Mouse (Mus musculus) lung, embryonic 16.5 days (tissue): Measurements from ENCODE around the gene Tyw5. TPM values are rescaled to one million over a fixed set of nuclear protein-coding genes. Genes with fewer than 3 reads are reported as not detected.

Source experiments
- ATAC-seq: fragments of 200-750 bp; cut with Nextera tagmentation; 2 replicates; pipeline ENCODE4 v1.8.0; 2017; ENCODE audit warnings: low read depth, mild to moderate bottlenecking, moderate library complexity
- H3K27ac ChIP-seq: fragments of 300-500 bp; sonication (generic); 2 replicates; pipeline ENCODE4 v1.5.1; 2014; ENCODE audit warnings: mild to moderate bottlenecking, control low read depth, low read length
- H3K27me3 ChIP-seq: fragments of 300-500 bp; sonication (generic); 2 replicates; pipeline ENCODE4 v1.6.1; 2014; ENCODE audit warnings: low read depth, low read length, mixed read lengths; ENCODE audit not compliant: control insufficient read depth, insufficient read depth
- H3K36me3 ChIP-seq: fragments of 300-500 bp; sonication (generic); 2 replicates; pipeline ENCODE4 v1.6.1; 2014; ENCODE audit warnings: low read length; ENCODE audit not compliant: control insufficient read depth, insufficient read depth
- H3K4me1 ChIP-seq: fragments of 300-500 bp; sonication (generic); replicated peaks from 2 replicates; pipeline ENCODE4 v1.6.1; 2014; ENCODE audit warnings: low read length, mixed read lengths; ENCODE audit not compliant: control insufficient read depth, insufficient read depth
- H3K4me2 ChIP-seq: fragments of 300-500 bp; sonication (generic); 2 replicates; pipeline ENCODE4 v1.6.1; 2014; ENCODE audit warnings: low read depth, low read length, control low read depth
- H3K4me3 ChIP-seq: fragments of 300-500 bp; sonication (generic); 2 replicates; pipeline ENCODE4 v1.5.1; 2014; ENCODE audit warnings: mild to moderate bottlenecking, low read length, control low read depth
- H3K9ac ChIP-seq: fragments of 300-500 bp; sonication (generic); 2 replicates; pipeline ENCODE4 v1.6.1; 2014; ENCODE audit warnings: low read length, control low read depth
- H3K9me3 ChIP-seq: fragments of 300-500 bp; sonication (generic); 2 replicates; pipeline ENCODE4 v1.6.1; 2016; ENCODE audit warnings: low read length; ENCODE audit not compliant: control insufficient read depth
- WGBS: fragments of 180-500 bp; shearing (Covaris S2); extraction: QIAGEN DNeasy Blood & Tissue Kit; methylation state at CpG from one replicate; pipeline ENCODE4 v1.1.7; 2014; 5-methylcytosine and 5-hydroxymethylcytosine counted together
- polyA plus RNA-seq: library from polyadenylated mRNA; unstranded; fragments of >200 nt; fragmentation: Nextera tagmentation; extraction: Ambion mirVana; gene quantifications from 2 replicates; pipeline ENCODE4 v1.2.1, GENCODE M21; 2015

Gene Tyw5
- polyA plus RNA-seq, 1 experiment from 2014 or later, result 35.0 TPM

GRCm38 (mm10) chr1:57390993-57391790 lies 15.7 kb downstream of the Tyw5 start:
- H3K9me3 ChIP-seq, result no peaks in the 10 kb centered on the region
- 82% methylated on average over 4 of the region's 4 CpGs for WGBS
- H3K4me1 ChIP-seq, result no peaks in the 10 kb centered on the region
- no peaks in the 10 kb centered on the region for H3K27me3 ChIP-seq
- peaks cover 16% of the 10 kb centered on the region for H3K36me3 ChIP-seq
- no peak overlapping the region for H3K4me3 ChIP-seq
- H3K4me2 ChIP-seq, result no peak overlapping the region
- H3K27ac ChIP-seq, result no peak overlapping the region
- no peak overlapping the region for H3K9ac ChIP-seq
- no peak for ATAC-seq

DNA sequence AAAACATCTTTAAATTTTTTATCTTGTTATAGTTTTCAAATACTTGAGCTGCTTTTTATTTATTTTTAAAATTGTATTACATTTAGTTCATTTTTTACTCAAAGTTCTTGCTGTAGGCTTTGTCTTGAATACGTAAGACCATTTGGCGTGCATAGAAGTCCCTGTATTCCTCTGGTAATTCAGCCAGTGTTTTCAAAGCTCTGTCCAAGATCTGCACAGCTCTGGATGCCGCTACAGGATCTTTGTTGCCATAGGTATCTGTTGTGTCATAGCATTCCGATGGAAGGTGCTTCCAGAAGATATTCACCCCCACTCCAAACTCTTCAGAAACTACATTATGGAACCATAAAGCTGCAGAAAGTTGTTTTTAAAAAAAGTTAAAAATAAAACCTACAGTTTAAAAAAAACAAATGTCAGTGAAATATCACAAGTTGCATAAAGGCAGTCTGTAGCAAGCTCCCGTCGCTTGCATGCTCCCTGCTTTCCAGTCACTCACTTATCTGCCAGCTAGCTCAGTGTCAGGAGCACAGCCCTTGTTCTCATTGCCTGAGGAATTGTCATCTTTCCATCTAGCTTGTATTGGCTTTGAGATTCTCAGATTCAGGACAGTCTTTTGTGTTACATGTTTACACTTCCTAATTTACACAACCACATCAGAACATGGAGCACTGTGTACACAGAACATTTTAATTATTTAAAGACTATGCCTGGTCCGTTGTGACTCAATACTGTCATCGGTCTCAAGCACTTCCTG lies 18.3 kb downstream of the Tyw5 start:
- no peak overlapping the region for H3K4me3 ChIP-seq
- peaks cover 14% of the 10 kb centered on the region; the same call in 1 of the 2 replicates for H3K36me3 ChIP-seq
- WGBS, result 85% methylated on average over 8 of the region's 8 CpGs
- no peaks in the 10 kb centered on the region for H3K27me3 ChIP-seq
- no peak overlapping the region for H3K4me2 ChIP-seq
- no peak for ATAC-seq
- no peaks in the 10 kb centered on the region for H3K4me1 ChIP-seq
- H3K27ac ChIP-seq, result no peak overlapping the region
- H3K9ac ChIP-seq, result no peak overlapping the region
- H3K9me3 ChIP-seq, result no peaks in the 10 kb centered on the region

DNA sequence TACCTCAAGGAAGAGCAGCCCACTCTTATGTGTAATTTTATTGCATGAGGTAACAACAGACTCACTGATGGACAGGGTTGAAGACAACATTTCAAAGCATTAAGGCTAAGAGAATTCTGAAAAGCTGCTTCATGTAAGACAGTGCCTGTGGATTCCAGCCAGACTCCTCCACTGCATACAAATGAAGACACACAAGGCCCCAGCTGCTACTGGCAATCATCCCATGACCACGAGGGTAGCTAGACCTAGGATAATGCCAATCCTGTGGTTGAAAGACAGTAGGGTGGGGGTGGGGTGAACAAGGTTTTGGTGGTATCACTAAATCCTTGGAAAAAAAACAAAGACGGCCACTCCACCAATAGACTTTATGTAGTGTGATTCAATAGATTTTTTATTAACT lies 19.0 kb downstream of the Tyw5 start:
- Histone ChIP-seq H3K36me3 (peaks cover 14% of the 10 kb centered on the region; the same call in 1 of the 2 replicates), H3K9ac (no peak overlapping the region), H3K9me3 (no peaks in the 10 kb centered on the region), H3K4me1 (no peaks in the 10 kb centered on the region), H3K27me3 (no peaks in the 10 kb centered on the region), H3K4me3 (no peak overlapping the region), H3K27ac (no peak overlapping the region), H3K4me2 (no peak overlapping the region)
- no peak for ATAC-seq
- 61% methylated on average over 2 of the region's 2 CpGs for WGBS

- no peak for ATAC-seq
- no peak overlapping the region for H3K4me2 ChIP-seq
- H3K27me3 ChIP-seq, result no peaks in the 10 kb centered on the region
Measured at GRCm38 (mm10) chr1:57386519-57386918, 20.4 kb downstream of the Tyw5 start.

DNA sequence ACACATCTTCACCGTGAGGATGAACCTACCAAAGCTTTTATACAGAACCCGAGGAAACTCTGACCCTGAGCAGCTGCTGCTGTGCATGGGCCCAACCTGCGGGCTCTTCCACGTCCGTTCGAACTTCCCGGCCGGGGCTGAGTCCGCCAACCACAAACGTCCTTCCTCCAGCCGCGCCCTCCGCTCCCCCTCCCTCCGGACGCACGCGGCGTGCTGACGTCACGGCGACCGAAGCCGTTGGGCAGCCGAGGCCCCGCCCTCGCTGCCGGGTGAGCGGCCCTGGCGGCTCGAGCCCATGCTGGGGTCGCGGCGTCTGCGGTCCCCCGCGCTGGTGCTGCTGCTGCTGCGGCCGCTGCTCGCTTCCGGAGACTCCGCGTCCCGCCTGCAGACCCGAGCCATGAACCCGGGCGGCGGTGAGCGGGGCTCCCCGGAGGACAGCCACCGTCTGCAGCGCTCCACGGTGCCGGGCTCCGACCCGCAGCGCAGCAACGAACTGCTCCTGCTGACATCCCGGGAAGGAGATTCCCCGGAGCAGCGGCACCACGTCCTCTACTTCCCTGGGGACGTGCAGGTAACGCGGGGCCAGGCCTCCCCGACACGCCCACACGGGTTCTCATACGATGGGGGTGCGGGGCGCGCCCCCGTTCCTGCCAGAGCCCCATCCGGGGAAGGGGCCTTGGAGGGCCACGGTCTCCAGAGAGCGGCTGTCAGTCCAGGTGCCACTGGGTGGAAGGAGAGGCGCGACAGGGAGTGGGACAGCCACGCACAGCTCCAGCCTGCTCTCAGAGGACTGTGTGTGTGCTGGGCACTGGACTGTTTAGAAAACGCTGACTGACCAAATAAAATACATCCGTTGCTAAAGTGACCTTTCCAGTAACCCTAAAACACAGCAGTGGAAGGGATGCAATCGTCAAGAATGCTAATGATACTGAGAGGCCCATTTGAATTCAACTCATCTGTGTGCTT lies 29.2 kb downstream of the Tyw5 start, which contains the start of gene 1700066M21Rik:
Gene 1700066M21Rik, plus strand, starts transcription at position 245 of the 966 bp plus-strand sequence.
- Histone ChIP-seq H3K4me3 (peak within 1 kb of the TSS; percentile 90), H3K36me3 (no peaks in the 10 kb centered on the region), H3K27ac (peak within 1 kb of the TSS; percentile 79), H3K9ac (peak within 1 kb of the TSS; percentile 91), H3K9me3 (no peaks in the 10 kb centered on the region), H3K4me2 (peak within 1 kb of the TSS; percentile 85), H3K27me3 (no peaks in the 10 kb centered on the region), H3K4me1 (peaks cover 11% of the 10 kb centered on the region)
- ATAC-seq, result peak; percentile 98
- WGBS, result under 1% methylated on average over 70 of the region's 81 CpGs

More at GRCm38 (mm10) chr1:57386519-57386918, 20.4 kb downstream of the Tyw5 start:
- Histone ChIP-seq H3K4me1 (no peaks in the 10 kb centered on the region), H3K36me3 (peaks cover 10% of the 10 kb centered on the region; the same call in 1 of the 2 replicates), H3K9me3 (no peaks in the 10 kb centered on the region), H3K4me3 (no peak overlapping the region), H3K9ac (no peak overlapping the region), H3K27ac (no peak overlapping the region)

- Histone ChIP-seq H3K27ac (no peak overlapping the region), H3K9ac (peak overlapping the region; percentile 91), H3K27me3 (no peaks in the 10 kb centered on the region), H3K4me2 (peak overlapping the region; percentile 85), H3K9me3 (no peaks in the 10 kb centered on the region), H3K4me1 (peaks cover 11% of the 10 kb centered on the region), H3K4me3 (peak overlapping the region; percentile 90), H3K36me3 (no peaks in the 10 kb centered on the region)
- WGBS, result 53% methylated on average over 6 of the region's 6 CpGs
- ATAC-seq, result no peak
Measured at GRCm38 (mm10) chr1:57376806-57377205, 30.1 kb downstream of the Tyw5 start.

- WGBS, result 90% methylated on average over 2 of the region's 2 CpGs
- Histone ChIP-seq H3K27me3 (no peaks in the 10 kb centered on the region), H3K4me1 (peaks cover 11% of the 10 kb centered on the region)
Measured at GRCm38 (mm10) chr1:57375276-57375675, 31.6 kb downstream of the Tyw5 start.

DNA sequence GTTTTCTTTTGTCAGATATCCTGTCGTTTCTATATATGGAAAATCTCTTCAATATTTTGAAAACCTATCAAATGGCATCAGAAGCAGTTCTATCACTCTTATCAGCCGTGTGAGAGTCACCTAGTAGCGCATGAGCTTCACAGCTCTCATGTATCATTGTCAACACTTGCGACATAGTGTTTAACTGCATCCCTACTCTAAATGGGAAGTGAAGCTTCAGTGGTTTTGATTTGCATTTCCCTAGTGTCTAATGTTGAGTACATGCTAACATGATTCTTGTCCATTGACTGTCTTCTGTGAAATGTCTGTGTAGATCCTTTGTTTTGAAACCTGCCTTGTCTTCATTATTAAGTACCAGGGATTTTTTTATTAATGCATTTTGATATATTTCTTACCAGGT lies 36.5 kb downstream of the Tyw5 start:
- Histone ChIP-seq H3K9ac (no peak overlapping the region), H3K36me3 (no peaks in the 10 kb centered on the region), H3K4me1 (no peaks in the 10 kb centered on the region), H3K27me3 (no peaks in the 10 kb centered on the region), H3K27ac (no peak overlapping the region), H3K9me3 (no peaks in the 10 kb centered on the region), H3K4me3 (no peak overlapping the region), H3K4me2 (no peak overlapping the region)
- no peak for ATAC-seq
- 60% methylated on average over 4 of the region's 4 CpGs for WGBS

More at GRCm38 (mm10) chr1:57375276-57375675, 31.6 kb downstream of the Tyw5 start:
- Histone ChIP-seq H3K27ac (no peak overlapping the region), H3K36me3 (no peaks in the 10 kb centered on the region), H3K4me3 (no peak overlapping the region), H3K4me2 (no peak overlapping the region), H3K9ac (no peak overlapping the region), H3K9me3 (no peaks in the 10 kb centered on the region)
- ATAC-seq, result no peak
